Mouse (Mus musculus) testis, adult 2 months (tissue): ENCODE measurements around the gene Cpsf6. TPM values are rescaled to one million over a fixed set of nuclear protein-coding genes. Genes with fewer than 3 reads are reported as not detected.

Experiments used
- H3K27ac ChIP-seq: fragments of 200-500 bp; 2 replicates; pipeline ENCODE4 v1.5.1; 2012; ENCODE audit warnings: low read depth, low read length; ENCODE audit not compliant: control insufficient read depth, insufficient read depth
- H3K27me3 ChIP-seq: fragments of 200-500 bp; 2 replicates; pipeline ENCODE4 v1.6.1; 2012; ENCODE audit warnings: mild to moderate bottlenecking, low read length, moderate library complexity; ENCODE audit not compliant: control insufficient read depth, insufficient read depth
- H3K36me3 ChIP-seq: fragments of 200-500 bp; 2 replicates; pipeline ENCODE4 v1.6.1; 2012; ENCODE audit warnings: mild to moderate bottlenecking, low read length; ENCODE audit not compliant: control insufficient read depth, insufficient read depth
- H3K4me1 ChIP-seq: fragments of 200-500 bp; 2 replicates; pipeline ENCODE4 v1.6.1; 2012; ENCODE audit warnings: low read length; ENCODE audit not compliant: control insufficient read depth, insufficient read depth
- H3K4me3 ChIP-seq: fragments of 200-500 bp; 2 replicates; pipeline ENCODE4 v1.5.1; 2012; ENCODE audit warnings: low read depth, mild to moderate bottlenecking, low read length, moderate library complexity, mixed read lengths; ENCODE audit not compliant: control insufficient read depth
- CTCF ChIP-seq: fragments of 200-500 bp; IDR thresholded peaks from 2 replicates; pipeline ENCODE4 v1.5.1; 2012; ENCODE audit warnings: low read depth, mild to moderate bottlenecking, inconsistent platforms, low read length, moderate library complexity; ENCODE audit not compliant: control insufficient read depth, insufficient read depth, insufficient replicate concordance
- POLR2A ChIP-seq: fragments of 200-500 bp; IDR thresholded peaks from 2 replicates; pipeline ENCODE4 v1.6.1; 2012; ENCODE audit warnings: low read depth, mild to moderate bottlenecking, inconsistent platforms, low read length, moderate library complexity; ENCODE audit not compliant: control insufficient read depth
- polyA plus RNA-seq: library from polyadenylated mRNA; depleted of rRNA; stranded (reverse); fragments of >200 nt; gene quantifications from 2 replicates; pipeline ENCODE4 v1.2.3, GENCODE M21; 2012

Cpsf6 gene
- polyA plus RNA-seq, 1 experiment, result 26.7 TPM

DNA sequence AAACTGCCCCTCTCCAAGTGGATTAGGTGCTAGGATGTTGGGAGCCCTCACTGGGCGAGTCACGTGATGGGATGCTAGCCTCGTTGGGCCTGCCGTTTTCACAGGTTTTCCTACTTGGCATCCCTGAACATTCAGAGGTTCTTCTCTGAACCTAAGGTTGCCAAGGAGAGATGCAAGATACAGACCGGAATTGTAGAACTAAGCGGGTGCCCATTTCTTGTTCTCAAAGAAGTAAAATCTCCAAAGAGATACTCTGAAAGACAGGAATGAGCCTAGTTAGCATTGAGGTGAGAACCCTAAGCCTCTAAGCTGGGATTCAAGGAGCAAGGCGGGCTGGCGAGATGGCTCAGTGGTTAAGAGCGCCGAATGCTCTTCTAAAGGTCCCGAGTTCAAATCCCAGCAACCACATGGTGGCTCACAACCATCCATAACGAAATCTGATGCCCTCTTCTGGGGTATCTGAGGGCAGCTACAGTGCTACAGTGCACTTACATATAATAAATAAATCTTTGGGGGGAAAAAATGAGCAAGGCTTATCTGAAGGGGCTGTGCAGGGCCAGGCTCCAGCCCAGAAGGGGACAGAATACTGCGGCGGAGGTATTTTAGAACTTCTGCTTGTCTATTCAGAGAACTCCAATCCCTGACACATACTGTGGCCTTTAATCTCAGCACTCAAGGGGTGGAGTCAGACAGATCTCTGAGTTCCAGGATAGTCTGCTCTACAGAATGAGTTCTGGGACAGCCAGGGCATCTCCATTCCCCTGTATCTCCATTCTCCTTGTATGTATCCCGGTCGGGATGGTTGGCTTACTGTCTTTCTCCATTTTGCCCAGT is 37.0 kb upstream of the Cpsf6 start:
- Histone ChIP-seq H3K27ac (no peak overlapping the region), H3K36me3 (no peaks in the 10 kb centered on the region), H3K4me3 (no peak overlapping the region), H3K4me1 (peaks cover 13% of the 10 kb centered on the region), H3K27me3 (no peaks in the 10 kb centered on the region)
- TF ChIP-seq CTCF (no peak), POLR2A (no peak)

DNA sequence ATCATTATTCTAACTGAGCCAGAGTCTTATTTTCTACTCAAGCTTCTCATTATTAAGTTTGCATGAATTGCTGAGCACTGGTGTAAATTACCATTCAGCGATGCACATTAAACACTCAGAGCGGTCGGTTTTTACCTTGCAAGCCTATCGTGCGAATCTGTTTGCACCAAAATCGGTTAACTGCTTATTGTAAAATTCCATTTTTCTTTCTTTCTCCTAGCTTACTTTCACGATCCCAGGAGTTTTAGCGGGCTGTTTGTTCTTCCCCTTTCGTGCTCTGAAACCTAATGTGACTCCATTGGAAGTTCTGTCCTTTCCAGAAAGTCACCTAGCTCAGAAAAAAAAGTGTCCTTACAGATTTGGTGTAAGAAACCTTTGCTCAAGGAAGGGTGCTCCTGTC is 36.3 kb upstream of the Cpsf6 start:
- Histone ChIP-seq H3K4me3 (no peak overlapping the region), H3K36me3 (no peaks in the 10 kb centered on the region), H3K27me3 (no peaks in the 10 kb centered on the region), H3K27ac (no peak overlapping the region), H3K4me1 (peaks cover 16% of the 10 kb centered on the region)
- no peak for TF ChIP-seq POLR2A

DNA sequence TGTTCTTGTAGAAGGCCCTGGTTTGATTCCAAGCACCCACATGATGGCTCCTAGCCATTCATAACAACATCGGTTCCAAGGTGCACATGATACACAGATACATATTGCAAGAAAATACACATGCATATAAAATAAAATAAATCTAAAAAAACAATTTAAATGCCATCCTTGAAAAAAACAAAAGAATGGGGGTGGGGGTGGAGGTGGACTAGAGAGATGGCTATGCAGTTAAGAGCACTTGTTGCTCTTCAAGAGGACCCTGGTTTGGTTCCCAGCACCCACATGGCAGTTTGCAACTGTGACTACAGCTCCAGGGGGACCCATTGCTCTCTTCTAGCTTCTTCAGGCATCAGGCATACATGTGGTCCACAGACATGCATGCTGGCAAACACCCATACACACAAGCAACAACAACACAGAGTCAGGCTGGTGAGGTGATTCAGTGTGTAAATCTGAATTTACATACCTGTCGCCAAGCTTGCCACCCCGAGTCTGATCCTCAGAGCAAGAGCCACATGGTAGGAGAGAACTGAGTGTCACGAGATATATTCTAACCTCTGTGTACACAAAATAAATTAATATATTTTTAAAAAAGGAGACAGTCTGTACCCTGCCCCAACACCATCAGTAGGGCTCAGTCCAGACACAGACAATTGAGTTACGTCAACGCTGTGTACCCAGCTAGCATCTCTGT is 35.7 kb upstream of the Cpsf6 start:
- H3K4me3 ChIP-seq, result no peak overlapping the region
- H3K27me3 ChIP-seq, result no peaks in the 10 kb centered on the region
- TF ChIP-seq POLR2A, result no peak
- no peak for TF ChIP-seq CTCF
- H3K4me1 ChIP-seq, result peaks cover 16% of the 10 kb centered on the region
- no peak overlapping the region for H3K27ac ChIP-seq
- no peaks in the 10 kb centered on the region for H3K36me3 ChIP-seq

- Histone ChIP-seq H3K27ac (no peak overlapping the region), H3K4me3 (no peak overlapping the region), H3K36me3 (no peaks in the 10 kb centered on the region), H3K27me3 (no peaks in the 10 kb centered on the region), H3K4me1 (peaks cover 16% of the 10 kb centered on the region)
- TF ChIP-seq POLR2A (no peak), CTCF (no peak)
These were observed 34.9 kb upstream of the Cpsf6 start for GRCm38 (mm10) chr10:117414726-117415125.

GRCm38 (mm10) chr10:117413562-117414527 is 34.0 kb upstream of the Cpsf6 start:
- peaks cover 15% of the 10 kb centered on the region for H3K4me1 ChIP-seq
- no peak overlapping the region for H3K27ac ChIP-seq
- no peaks in the 10 kb centered on the region for H3K36me3 ChIP-seq
- H3K27me3 ChIP-seq, result no peaks in the 10 kb centered on the region
- TF ChIP-seq CTCF (no peak), POLR2A (no peak)
- H3K4me3 ChIP-seq, result no peak overlapping the region

- H3K27me3 ChIP-seq, result no peaks in the 10 kb centered on the region
- TF ChIP-seq CTCF (no peak), POLR2A (no peak)
- H3K4me1 ChIP-seq, result peaks cover 9% of the 10 kb centered on the region
- H3K36me3 ChIP-seq, result no peaks in the 10 kb centered on the region
- no peak overlapping the region for H3K27ac ChIP-seq
- no peak overlapping the region for H3K4me3 ChIP-seq
These were observed 32.8 kb upstream of the Cpsf6 start for GRCm38 (mm10) chr10:117412474-117413057.
